Mouse (Mus musculus) lung, embryonic 15.5 days (tissue): ENCODE measurements around the gene Traf3ip3. TPM values are rescaled to one million over a fixed set of nuclear protein-coding genes. Genes with fewer than 3 reads are reported as not detected.

Experiments used
- ATAC-seq: fragments of 200-750 bp; cut with Nextera tagmentation; 2 replicates; pipeline ENCODE4 v1.8.0; 2017; ENCODE audit warnings: moderate number of reproducible peaks, borderline replicate concordance; ENCODE audit not compliant: low FRiP score, low TSS enrichment; ENCODE audit errors: extremely low read depth
- H3K27ac ChIP-seq: fragments of 300-500 bp; sonication (generic); 2 replicates; pipeline ENCODE4 v1.5.1; 2015; ENCODE audit warnings: moderate library complexity, mild to moderate bottlenecking, inconsistent platforms
- H3K27me3 ChIP-seq: fragments of 300-500 bp; sonication (generic); 2 replicates; pipeline ENCODE4 v1.6.1; 2015; ENCODE audit warnings: inconsistent platforms
- H3K36me3 ChIP-seq: fragments of 300-500 bp; sonication (generic); 2 replicates; pipeline ENCODE4 v1.6.1; 2015; ENCODE audit warnings: inconsistent platforms
- H3K4me1 ChIP-seq: fragments of 300-500 bp; sonication (generic); 2 replicates; pipeline ENCODE4 v1.6.1; 2015; ENCODE audit warnings: inconsistent platforms
- H3K4me2 ChIP-seq: fragments of 300-500 bp; sonication (generic); 2 replicates; pipeline ENCODE4 v1.6.1; 2015; ENCODE audit warnings: inconsistent platforms, mild to moderate bottlenecking, moderate library complexity
- H3K4me3 ChIP-seq: fragments of 300-500 bp; sonication (generic); 2 replicates; pipeline ENCODE4 v1.5.1; 2015; ENCODE audit warnings: mild to moderate bottlenecking, inconsistent platforms
- H3K9ac ChIP-seq: fragments of 300-500 bp; sonication (generic); 2 replicates; pipeline ENCODE4 v1.6.1; 2015; ENCODE audit warnings: inconsistent platforms
- H3K9me3 ChIP-seq: fragments of 300-500 bp; sonication (generic); 2 replicates; pipeline ENCODE4 v1.6.1; 2016; ENCODE audit warnings: inconsistent platforms
- whole genome bisulfite sequencing: fragments of 180-500 bp; shearing (Covaris S2); methylation state at CpG from one replicate; pipeline ENCODE4 v1.1.7; 2015; 5-methylcytosine and 5-hydroxymethylcytosine counted together
- polyA plus RNA-seq: library from polyadenylated mRNA; unstranded; fragments of >200 nt; fragmentation: Nextera tagmentation; extraction: Ambion mirVana; gene quantifications from 2 replicates; pipeline ENCODE4 v1.2.1, GENCODE M21; 2015

Gene Traf3ip3
- polyA plus RNA-seq, 1 experiment from 2014 or later = 3.8 TPM

GRCm38 (mm10) chr1:193230531-193230930, 29.0 kb upstream of the Traf3ip3 start:
- Histone ChIP-seq H3K27ac (peak overlapping the region; percentile 65), H3K27me3 (no peaks in the 10 kb centered on the region), H3K36me3 (no peaks in the 10 kb centered on the region), H3K4me2 (no peak overlapping the region), H3K9ac (no peak overlapping the region), H3K9me3 (no peaks in the 10 kb centered on the region), H3K4me1 (peaks cover 18% of the 10 kb centered on the region; the same call in 1 of the 2 replicates), H3K4me3 (no peak overlapping the region)
- WGBS = 29% methylated on average over 3 of the region's 3 CpGs
- ATAC-seq = 0 out of 2 replicates have a peak, but pooled peaks have one; percentile 55

GRCm38 (mm10) chr1:193229570-193229969, 28.1 kb upstream of the Traf3ip3 start:
- Histone ChIP-seq H3K4me2 (no peak overlapping the region), H3K9me3 (no peaks in the 10 kb centered on the region), H3K4me1 (peaks cover 18% of the 10 kb centered on the region; the same call in 1 of the 2 replicates), H3K27me3 (no peaks in the 10 kb centered on the region), H3K27ac (no peak overlapping the region), H3K9ac (no peak overlapping the region), H3K4me3 (no peak overlapping the region), H3K36me3 (no peaks in the 10 kb centered on the region)
- no peak for ATAC-seq
- 78% methylated on average over 5 of the region's 5 CpGs for WGBS

GRCm38 (mm10) chr1:193227537-193227936, 26.0 kb upstream of the Traf3ip3 start:
- Histone ChIP-seq H3K9ac (no peak overlapping the region), H3K4me3 (no peak overlapping the region), H3K4me2 (no peak overlapping the region), H3K9me3 (no peaks in the 10 kb centered on the region), H3K27me3 (no peaks in the 10 kb centered on the region), H3K27ac (no peak overlapping the region), H3K36me3 (no peaks in the 10 kb centered on the region), H3K4me1 (peaks cover 18% of the 10 kb centered on the region; the same call in 1 of the 2 replicates)
- no peak for ATAC-seq
- 80% methylated on average over 4 of the region's 4 CpGs for WGBS

GRCm38 (mm10) chr1:193226724-193227522, 25.4 kb upstream of the Traf3ip3 start:
- Histone ChIP-seq H3K27ac (no peak overlapping the region), H3K9ac (no peak overlapping the region), H3K36me3 (no peaks in the 10 kb centered on the region), H3K4me3 (no peak overlapping the region), H3K4me1 (peaks cover 18% of the 10 kb centered on the region; the same call in 1 of the 2 replicates), H3K27me3 (no peaks in the 10 kb centered on the region), H3K9me3 (no peaks in the 10 kb centered on the region), H3K4me2 (no peak overlapping the region)
- ATAC-seq = no peak
- WGBS = 32% methylated on average over 7 of the region's 7 CpGs

GRCm38 (mm10) chr1:193226114-193226513, 24.6 kb upstream of the Traf3ip3 start:
- no peaks in the 10 kb centered on the region for H3K9me3 ChIP-seq
- no peak for ATAC-seq
- H3K27me3 ChIP-seq = no peaks in the 10 kb centered on the region
- no peak overlapping the region for H3K4me3 ChIP-seq
- H3K4me2 ChIP-seq = no peak overlapping the region
- H3K4me1 ChIP-seq = peaks cover 17% of the 10 kb centered on the region; the same call in 1 of the 2 replicates
- WGBS = 89% methylated on average over 4 of the region's 4 CpGs
- no peak overlapping the region for H3K9ac ChIP-seq
- H3K27ac ChIP-seq = no peak overlapping the region
- no peaks in the 10 kb centered on the region for H3K36me3 ChIP-seq

GRCm38 (mm10) chr1:193225531-193225930, 24.0 kb upstream of the Traf3ip3 start:
- H3K27me3 ChIP-seq = no peaks in the 10 kb centered on the region
- no peak for ATAC-seq
- 42% methylated on average over 3 of the region's 3 CpGs for WGBS
- no peaks in the 10 kb centered on the region for H3K9me3 ChIP-seq
- no peaks in the 10 kb centered on the region for H3K36me3 ChIP-seq
- no peak overlapping the region for H3K4me2 ChIP-seq
- no peak overlapping the region for H3K4me3 ChIP-seq
- no peak overlapping the region for H3K9ac ChIP-seq
- peaks cover 11% of the 10 kb centered on the region; the same call in 1 of the 2 replicates for H3K4me1 ChIP-seq
- H3K27ac ChIP-seq = no peak overlapping the region

GRCm38 (mm10) chr1:193220408-193220807, 18.9 kb upstream of the Traf3ip3 start:
- Histone ChIP-seq H3K9ac (no peak overlapping the region), H3K27ac (no peak overlapping the region), H3K4me2 (no peak overlapping the region), H3K36me3 (no peaks in the 10 kb centered on the region), H3K4me1 (no peaks in the 10 kb centered on the region), H3K4me3 (no peak overlapping the region), H3K9me3 (no peaks in the 10 kb centered on the region), H3K27me3 (no peaks in the 10 kb centered on the region)
- no peak for ATAC-seq
- 54% methylated on average over 5 of the region's 5 CpGs for WGBS

GRCm38 (mm10) chr1:193216000-193216399, 14.5 kb upstream of the Traf3ip3 start:
- no peaks in the 10 kb centered on the region for H3K4me1 ChIP-seq
- no peak overlapping the region for H3K27ac ChIP-seq
- no peak overlapping the region for H3K4me3 ChIP-seq
- H3K36me3 ChIP-seq = no peaks in the 10 kb centered on the region
- ATAC-seq = no peak
- H3K4me2 ChIP-seq = no peak overlapping the region
- WGBS = 59% methylated on average over 3 of the region's 3 CpGs
- H3K27me3 ChIP-seq = no peaks in the 10 kb centered on the region
- no peaks in the 10 kb centered on the region for H3K9me3 ChIP-seq
- no peak overlapping the region for H3K9ac ChIP-seq

- no peak overlapping the region for H3K4me3 ChIP-seq
- H3K27ac ChIP-seq = no peak overlapping the region
- no peaks in the 10 kb centered on the region for H3K27me3 ChIP-seq
- H3K4me2 ChIP-seq = no peak overlapping the region
- no peaks in the 10 kb centered on the region for H3K4me1 ChIP-seq
- no peaks in the 10 kb centered on the region for H3K9me3 ChIP-seq
- no peak overlapping the region for H3K9ac ChIP-seq
- H3K36me3 ChIP-seq = no peaks in the 10 kb centered on the region
- 57% methylated on average over 5 of the region's 5 CpGs for WGBS
- ATAC-seq = peak; percentile 72
These were observed 12.6 kb upstream of the Traf3ip3 start for GRCm38 (mm10) chr1:193214053-193214452.

GRCm38 (mm10) chr1:193211371-193211770, 9.9 kb upstream of the Traf3ip3 start:
- H3K4me3 ChIP-seq = no peak overlapping the region
- 49% methylated on average over 5 of the region's 5 CpGs for WGBS
- H3K4me2 ChIP-seq = no peak overlapping the region
- no peaks in the 10 kb centered on the region for H3K9me3 ChIP-seq
- H3K9ac ChIP-seq = no peak overlapping the region
- H3K27me3 ChIP-seq = no peaks in the 10 kb centered on the region
- H3K36me3 ChIP-seq = no peaks in the 10 kb centered on the region
- ATAC-seq = no peak
- no peak overlapping the region for H3K27ac ChIP-seq
- no peaks in the 10 kb centered on the region for H3K4me1 ChIP-seq

- Histone ChIP-seq H3K36me3 (no peaks in the 10 kb centered on the region), H3K9ac (no peak overlapping the region), H3K4me1 (no peaks in the 10 kb centered on the region), H3K9me3 (no peaks in the 10 kb centered on the region), H3K27me3 (no peaks in the 10 kb centered on the region), H3K4me2 (no peak overlapping the region), H3K27ac (no peak overlapping the region), H3K4me3 (no peak overlapping the region)
- ATAC-seq = 0 out of 2 replicates have a peak, but pooled peaks have one; percentile 53
- WGBS = 37% methylated on average over 2 of the region's 2 CpGs
These were observed 6.7 kb upstream of the Traf3ip3 start for GRCm38 (mm10) chr1:193208178-193208577.

GRCm38 (mm10) chr1:193207503-193207902, 6.0 kb upstream of the Traf3ip3 start, which contains the start of gene Lamb3:
Gene Lamb3 (plus strand): TSS chr1:193207699.
- no peak for ATAC-seq

More at GRCm38 (mm10) chr1:193207503-193207902, 6.0 kb upstream of the Traf3ip3 start, which contains the start of gene Lamb3:
- Histone ChIP-seq H3K9ac (no peak within 1 kb of the TSS), H3K4me3 (no peak within 1 kb of the TSS), H3K9me3 (no peaks in the 10 kb centered on the region), H3K4me1 (no peaks in the 10 kb centered on the region), H3K4me2 (no peak within 1 kb of the TSS), H3K27ac (no peak within 1 kb of the TSS), H3K27me3 (no peaks in the 10 kb centered on the region), H3K36me3 (no peaks in the 10 kb centered on the region)
- 87% methylated on average over 3 of the region's 3 CpGs for WGBS
